Mouse (Mus musculus) testis, postnatal 14 days (tissue): ENCODE measurements around the gene Insl6.

Experiments
- DNase-seq: peaks from one replicate; pipeline ENCODE4 v3.0.0; 2021; ENCODE audit warnings: low spot score

The Insl6 gene

DNA sequence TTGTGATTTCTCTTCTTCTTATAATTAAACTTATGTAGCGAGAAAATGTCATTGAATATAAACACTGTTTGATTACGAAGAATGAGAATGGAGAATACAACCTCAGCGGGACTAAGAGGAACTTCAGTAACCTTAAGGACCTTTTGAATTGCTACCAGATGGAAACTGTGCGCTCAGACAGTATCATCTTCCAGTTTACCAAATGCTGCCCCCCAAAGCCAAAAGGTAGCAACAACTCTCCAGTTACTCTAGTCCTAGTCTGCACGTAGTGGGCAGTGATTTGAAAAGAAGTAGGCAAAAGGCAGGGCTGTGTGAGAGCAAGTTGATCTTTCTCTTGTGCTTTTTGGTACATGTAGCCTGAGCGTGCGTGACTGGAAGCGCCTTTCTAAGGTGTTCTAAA lies 37.3 kb downstream of the Insl6 start:
- no peak for DNase-seq

DNA sequence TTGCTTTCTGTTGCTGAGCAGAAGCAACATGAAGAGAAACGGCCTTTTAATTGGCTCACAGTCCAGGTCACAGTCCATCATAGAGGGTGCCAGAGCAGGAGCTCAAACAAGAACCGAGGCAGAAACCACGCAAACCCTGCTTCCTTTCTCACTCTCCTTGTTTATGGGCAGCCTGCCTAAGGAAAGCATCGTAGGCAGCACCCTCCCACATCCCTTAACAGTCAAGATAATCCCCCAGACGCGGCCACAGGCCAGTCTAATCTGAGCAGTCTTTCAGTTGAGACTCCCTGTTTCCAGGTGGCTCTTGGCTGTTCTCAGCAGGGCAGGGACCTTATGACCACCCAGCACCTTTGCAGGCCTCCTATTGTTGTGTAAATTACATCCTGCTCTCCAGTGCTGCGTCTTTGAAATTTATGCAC lies 39.7 kb downstream of the Insl6 start:
- DNase-seq = no peak

DNA sequence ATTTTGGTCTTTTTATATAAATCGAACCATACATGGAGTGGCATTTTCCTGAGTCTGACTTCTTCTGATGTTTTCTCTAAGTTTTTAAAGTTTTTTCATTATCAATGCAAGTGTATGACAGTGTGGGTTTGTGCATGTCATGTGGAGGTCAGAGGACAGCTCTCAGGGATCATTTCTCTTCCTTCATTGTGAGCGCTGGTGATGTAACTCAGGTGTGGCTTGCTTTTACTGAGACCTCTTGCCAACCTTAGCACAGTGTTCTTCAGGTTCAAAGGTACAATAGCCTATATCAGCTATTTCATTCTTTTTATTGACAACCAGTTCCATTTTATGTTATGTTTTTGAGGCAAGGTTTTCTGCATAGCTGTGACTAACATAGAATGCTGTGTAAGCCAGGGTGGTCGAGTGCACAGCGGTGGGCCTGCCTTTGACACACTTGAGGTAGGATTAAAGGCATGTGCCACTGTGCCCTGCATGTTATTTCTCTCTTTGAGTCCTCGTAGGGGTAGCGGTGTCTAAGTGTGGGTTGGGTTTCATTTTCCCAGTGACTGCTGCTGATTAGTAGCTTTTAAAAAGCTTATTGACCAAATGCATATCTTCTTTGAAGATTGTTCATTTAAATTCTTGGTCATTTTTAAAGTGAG lies 46.1 kb downstream of the Insl6 start:
- DNase-seq = no peak

DNA sequence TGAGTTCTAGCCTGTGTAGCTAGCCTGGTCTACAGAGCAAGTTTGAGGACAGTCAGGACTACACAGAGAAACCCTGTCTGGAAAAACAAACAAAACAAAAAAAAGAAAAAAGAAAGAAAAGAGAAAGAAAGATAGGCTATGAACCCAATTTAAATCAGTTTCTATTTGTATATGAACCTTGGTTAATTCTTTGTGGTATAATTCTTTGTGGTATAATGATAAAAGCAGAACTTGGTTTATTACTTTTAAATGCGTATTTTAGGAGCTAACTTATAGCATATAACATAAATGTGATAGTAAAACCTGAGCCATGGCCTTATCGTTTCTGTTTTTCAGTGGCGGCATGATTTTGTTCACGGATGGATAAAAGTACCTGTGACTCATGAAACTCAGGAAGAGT lies 48.7 kb downstream of the Insl6 start:
- DNase-seq = no peak

DNA sequence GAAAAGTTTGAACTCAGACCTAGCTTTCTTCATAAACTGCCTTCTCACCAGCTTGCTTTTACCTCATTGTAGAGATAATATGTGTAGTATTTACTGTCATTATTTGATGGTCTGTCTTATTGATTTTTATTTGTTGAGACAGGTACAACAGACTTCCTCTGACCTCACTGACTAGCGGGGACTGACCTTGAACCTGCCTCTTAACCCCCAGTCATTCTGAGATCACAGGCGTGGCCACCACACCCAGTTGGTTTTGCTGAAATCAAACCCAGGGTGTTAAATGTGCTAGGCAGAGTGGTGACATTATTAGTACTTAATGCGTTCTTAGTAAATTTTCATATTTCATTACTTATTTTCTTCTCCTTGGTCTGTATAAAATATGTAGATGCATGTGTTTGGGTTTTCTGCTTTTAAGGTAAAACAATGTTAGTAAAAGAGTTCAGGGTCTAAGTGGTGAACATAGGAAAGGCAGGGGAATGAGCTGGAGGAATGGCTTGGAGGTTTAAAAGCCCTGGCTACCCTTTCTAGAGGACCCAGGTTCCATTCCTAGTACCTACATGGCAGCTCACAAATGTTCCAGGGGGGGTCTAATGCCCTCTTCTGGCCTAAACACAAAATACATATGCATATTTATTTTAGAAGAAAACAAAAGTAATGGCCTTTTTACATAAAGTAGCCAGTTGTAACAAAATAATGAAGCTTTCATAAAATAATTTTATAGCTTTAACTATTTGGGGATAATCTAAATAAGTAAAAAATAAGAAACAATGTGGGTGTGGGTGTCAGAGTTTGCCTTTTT lies 52.9 kb downstream of the Insl6 start:
- DNase-seq = no peak
